Mouse (Mus musculus): ENCODE measurements around the gene Nfkbib. TPM values are rescaled to one million over a fixed set of nuclear protein-coding genes. Genes with fewer than 3 reads are reported as not detected.

Nfkbib gene
- polyA plus RNA-seq, 1 experiment from 2014 or later = 57.6 TPM

- Histone ChIP-seq H3K27me3 (ENCODE audit: poor library complexity, severe bottlenecking) (no peaks in the 10 kb centered on the region), H3K4me1 (peaks cover 9% of the 10 kb centered on the region), H3K36me3 (replicated peaks) (peaks cover 37% of the 10 kb centered on the region), H3K27ac (no peak overlapping the region), H3K9me3 (no peaks in the 10 kb centered on the region), H3K4me3 (no peak overlapping the region)
- WGBS = 93% methylated on average over 7 of the region's 7 CpGs
- no peak for DNase-seq (ENCODE audit: extremely low spot score, low spot score)
These were observed 7.8 kb upstream of the Nfkbib start for GRCm38 (mm10) chr7:28775129-28775528.

- Histone ChIP-seq H3K9me3 (no peaks in the 10 kb centered on the region), H3K27ac (0 out of 2 replicates have a peak overlapping the region, but pooled peaks have one; percentile 48), H3K4me3 (no peak overlapping the region), H3K4me1 (peaks cover 10% of the 10 kb centered on the region; the same call in 1 of the 2 replicates), H3K36me3 (replicated peaks) (peaks cover 37% of the 10 kb centered on the region), H3K27me3 (ENCODE audit: poor library complexity, severe bottlenecking) (no peaks in the 10 kb centered on the region)
- 76% methylated on average over 12 of the region's 12 CpGs for WGBS
- DNase-seq (ENCODE audit: extremely low spot score, low spot score) = no peak
These were observed 6.9 kb upstream of the Nfkbib start for GRCm38 (mm10) chr7:28774164-28774563.

GRCm38 (mm10) chr7:28773163-28773562 is 5.9 kb upstream of the Nfkbib start:
- Histone ChIP-seq H3K27ac (no peak overlapping the region), H3K4me1 (peaks cover 15% of the 10 kb centered on the region; the same call in 1 of the 2 replicates), H3K27me3 (ENCODE audit: poor library complexity, severe bottlenecking) (no peaks in the 10 kb centered on the region), H3K36me3 (replicated peaks) (peaks cover 32% of the 10 kb centered on the region), H3K4me3 (no peak overlapping the region), H3K9me3 (no peaks in the 10 kb centered on the region)
- 86% methylated on average over 3 of the region's 3 CpGs for WGBS
- DNase-seq (ENCODE audit: extremely low spot score, low spot score) = no peak

- H3K9me3 ChIP-seq = no peaks in the 10 kb centered on the region
- 93% methylated on average over 11 of the region's 11 CpGs for WGBS
- no peak overlapping the region for H3K4me3 ChIP-seq
- peaks cover 23% of the 10 kb centered on the region for H3K36me3 ChIP-seq (replicated peaks)
- H3K4me1 ChIP-seq = peaks cover 26% of the 10 kb centered on the region
- DNase-seq (ENCODE audit: extremely low spot score, low spot score) = no peak
- no peaks in the 10 kb centered on the region for H3K27me3 ChIP-seq (ENCODE audit: poor library complexity, severe bottlenecking)
- no peak overlapping the region for H3K27ac ChIP-seq
These were observed 4.6 kb upstream of the Nfkbib start for GRCm38 (mm10) chr7:28771867-28772266.

GRCm38 (mm10) chr7:28770309-28770708 is 3.0 kb upstream of the Nfkbib start:
- peaks cover 17% of the 10 kb centered on the region for H3K36me3 ChIP-seq (replicated peaks)
- H3K9me3 ChIP-seq = no peaks in the 10 kb centered on the region
- DNase-seq (ENCODE audit: extremely low spot score, low spot score) = no peak
- 94% methylated on average over 3 of the region's 3 CpGs for WGBS
- H3K27me3 ChIP-seq (ENCODE audit: poor library complexity, severe bottlenecking) = no peaks in the 10 kb centered on the region
- H3K27ac ChIP-seq = no peak overlapping the region
- H3K4me3 ChIP-seq = no peak overlapping the region
- H3K4me1 ChIP-seq = peaks cover 34% of the 10 kb centered on the region

GRCm38 (mm10) chr7:28769414-28769958 is 2.2 kb upstream of the Nfkbib start:
- Histone ChIP-seq H3K4me1 (peaks cover 41% of the 10 kb centered on the region), H3K9me3 (no peaks in the 10 kb centered on the region)
- WGBS = 93% methylated on average over 9 of the region's 9 CpGs

GRCm38 (mm10) chr7:28766910-28767309 is 402 bp downstream of the Nfkbib start:
- Histone ChIP-seq H3K9me3 (no peaks in the 10 kb centered on the region), H3K27me3 (ENCODE audit: poor library complexity, severe bottlenecking) (no peaks in the 10 kb centered on the region), H3K36me3 (replicated peaks) (peaks cover 11% of the 10 kb centered on the region), H3K4me1 (peaks cover 32% of the 10 kb centered on the region), H3K27ac (peak overlapping the region; percentile 84), H3K4me3 (peak overlapping the region; percentile 82)
- DNase-seq (ENCODE audit: extremely low spot score, low spot score) = no peak
- 9% methylated on average over 14 of the region's 14 CpGs for WGBS

More at GRCm38 (mm10) chr7:28769414-28769958, 2.2 kb upstream of the Nfkbib start:
- H3K27me3 ChIP-seq (ENCODE audit: poor library complexity, severe bottlenecking) = no peaks in the 10 kb centered on the region
- H3K4me3 ChIP-seq = no peak overlapping the region
- peaks cover 13% of the 10 kb centered on the region for H3K36me3 ChIP-seq (replicated peaks)
- DNase-seq (ENCODE audit: extremely low spot score, low spot score) = no peak
- H3K27ac ChIP-seq = no peak overlapping the region

- H3K4me3 ChIP-seq = peak within 1 kb of the TSS; percentile 82
- H3K27ac ChIP-seq = peak within 1 kb of the TSS; percentile 84
- no peaks in the 10 kb centered on the region for H3K9me3 ChIP-seq
- peak; percentile 99 for DNase-seq (ENCODE audit: extremely low spot score, low spot score)
- peaks cover 32% of the 10 kb centered on the region for H3K4me1 ChIP-seq
- peaks cover 14% of the 10 kb centered on the region for H3K36me3 ChIP-seq (replicated peaks)
- no peaks in the 10 kb centered on the region for H3K27me3 ChIP-seq (ENCODE audit: poor library complexity, severe bottlenecking)
- under 1% methylated on average over 45 of the region's 45 CpGs for WGBS
These were observed 986 bp downstream of the Nfkbib start, which contains the start of gene Sirt2 for GRCm38 (mm10) chr7:28766173-28766879. Gene Sirt2 (plus strand): TSS chr7:28766735.

- H3K4me1 ChIP-seq = peaks cover 32% of the 10 kb centered on the region
- H3K4me3 ChIP-seq = peak overlapping the region; percentile 82
- H3K36me3 ChIP-seq (replicated peaks) = peaks cover 25% of the 10 kb centered on the region
- no peak overlapping the region for H3K27ac ChIP-seq
- DNase-seq (ENCODE audit: extremely low spot score, low spot score) = no peak
- H3K27me3 ChIP-seq (ENCODE audit: poor library complexity, severe bottlenecking) = no peaks in the 10 kb centered on the region
- H3K9me3 ChIP-seq = no peaks in the 10 kb centered on the region
- WGBS = 89% methylated on average over 6 of the region's 6 CpGs
These were observed 2.1 kb downstream of the Nfkbib start for GRCm38 (mm10) chr7:28765211-28765610.

GRCm38 (mm10) chr7:28761907-28762306 is 5.4 kb downstream of the Nfkbib start:
- H3K36me3 ChIP-seq (replicated peaks) = peaks cover 47% of the 10 kb centered on the region

GRCm38 (mm10) chr7:28758623-28759022 is 8.7 kb downstream of the Nfkbib start:
- Histone ChIP-seq H3K4me1 (peaks cover 10% of the 10 kb centered on the region), H3K36me3 (replicated peaks) (peaks cover 55% of the 10 kb centered on the region), H3K9me3 (no peaks in the 10 kb centered on the region), H3K27me3 (ENCODE audit: poor library complexity, severe bottlenecking) (peaks cover 26% of the 10 kb centered on the region), H3K4me3 (no peak overlapping the region), H3K27ac (no peak overlapping the region)
- WGBS = 85% methylated on average over 13 of the region's 13 CpGs
- DNase-seq (ENCODE audit: extremely low spot score, low spot score) = no peak

More at GRCm38 (mm10) chr7:28761907-28762306, 5.4 kb downstream of the Nfkbib start:
- no peak for DNase-seq (ENCODE audit: extremely low spot score, low spot score)
- no peak overlapping the region for H3K4me3 ChIP-seq
- H3K9me3 ChIP-seq = no peaks in the 10 kb centered on the region
- peaks cover 14% of the 10 kb centered on the region for H3K4me1 ChIP-seq
- peaks cover 7% of the 10 kb centered on the region for H3K27me3 ChIP-seq (ENCODE audit: poor library complexity, severe bottlenecking)
- WGBS = 93% methylated on average over 9 of the region's 9 CpGs
- no peak overlapping the region for H3K27ac ChIP-seq

- H3K9me3 ChIP-seq = no peaks in the 10 kb centered on the region
- peaks cover 26% of the 10 kb centered on the region for H3K27me3 ChIP-seq (ENCODE audit: poor library complexity, severe bottlenecking)
- DNase-seq (ENCODE audit: extremely low spot score, low spot score) = no peak
- peaks cover 10% of the 10 kb centered on the region for H3K4me1 ChIP-seq
- peak within 1 kb of the TSS; percentile 36 for H3K4me3 ChIP-seq
- 1% methylated on average over 17 of the region's 17 CpGs for WGBS
- peaks cover 55% of the 10 kb centered on the region for H3K36me3 ChIP-seq (replicated peaks)
- H3K27ac ChIP-seq = no peak within 1 kb of the TSS
These were observed 11.2 kb downstream of the Nfkbib start, which contains the start of gene Ccer2 for GRCm38 (mm10) chr7:28756079-28756478. Gene Ccer2 (plus strand): TSS chr7:28756174.

- Histone ChIP-seq H3K27ac (no peak overlapping the region), H3K4me1 (peaks cover 9% of the 10 kb centered on the region; the same call in 1 of the 2 replicates), H3K9me3 (no peaks in the 10 kb centered on the region), H3K27me3 (ENCODE audit: poor library complexity, severe bottlenecking) (no peaks in the 10 kb centered on the region), H3K36me3 (replicated peaks) (peaks cover 80% of the 10 kb centered on the region), H3K4me3 (no peak overlapping the region)
- no peak for DNase-seq (ENCODE audit: extremely low spot score, low spot score)
- WGBS = 96% methylated on average over 7 of the region's 7 CpGs
These were observed 17.4 kb downstream of the Nfkbib start for GRCm38 (mm10) chr7:28749935-28750334.

Measured in forebrain, embryonic 10.5 days (tissue).